Mouse (Mus musculus): ENCODE results near the gene Pdzk1. TPM values are rescaled to one million over a fixed set of nuclear protein-coding genes. Genes with fewer than 3 reads are reported as not detected.
A peak's percentile ranks its signal among the peaks of the same experiment; 100 is the strongest.

Gene Pdzk1
- polyA plus RNA-seq, 1 experiment from 2014 or later = 0.10 TPM

DNA sequence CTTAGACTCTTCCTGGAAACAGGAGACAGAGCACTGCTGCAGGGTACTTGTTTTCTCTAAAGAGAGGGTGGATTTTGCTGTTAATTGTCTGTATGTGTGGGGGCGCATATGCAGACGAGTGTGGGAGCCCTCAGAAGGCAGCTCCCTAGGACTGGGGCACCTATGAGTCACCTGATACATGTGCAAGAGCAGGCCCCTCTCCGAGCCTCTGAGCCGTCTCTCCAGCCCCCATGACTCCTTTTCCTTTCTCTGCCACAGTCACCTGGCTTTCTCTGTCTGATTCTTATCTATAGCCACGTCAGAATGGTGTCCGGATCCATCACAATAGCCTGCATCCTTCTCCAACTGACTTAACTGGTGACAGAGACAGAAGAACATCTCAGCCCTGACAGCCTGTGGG is 52.5 kb downstream of the Pdzk1 start:
- H3K4me2 ChIP-seq = no peak overlapping the region
- no peak for ATAC-seq (replicated peaks; ENCODE audit: insufficient number of reproducible peaks, low FRiP score, low TSS enrichment)
- H3K9me3 ChIP-seq (replicated peaks; ENCODE audit: control insufficient read depth, low read length) = no peaks in the 10 kb centered on the region
- H3K27ac ChIP-seq (ENCODE audit: low read depth, low read length) = no peak overlapping the region
- no peak overlapping the region for H3K4me3 ChIP-seq (ENCODE audit: low read depth, low read length)
- H3K36me3 ChIP-seq (ENCODE audit: control insufficient read depth, insufficient read depth, low read length) = no peaks in the 10 kb centered on the region; the same call in 1 of the 2 replicates
- WGBS (ENCODE audit: insufficient replicate concordance) = 78% methylated on average over 6 of the region's 6 CpGs
- H3K27me3 ChIP-seq (ENCODE audit: control insufficient read depth, insufficient read depth, low read length) = no peaks in the 10 kb centered on the region
- no peaks in the 10 kb centered on the region for H3K4me1 ChIP-seq (ENCODE audit: control insufficient read depth, insufficient read depth, low read length)
- no peak overlapping the region for H3K9ac ChIP-seq (ENCODE audit: low read depth, low read length)

DNA sequence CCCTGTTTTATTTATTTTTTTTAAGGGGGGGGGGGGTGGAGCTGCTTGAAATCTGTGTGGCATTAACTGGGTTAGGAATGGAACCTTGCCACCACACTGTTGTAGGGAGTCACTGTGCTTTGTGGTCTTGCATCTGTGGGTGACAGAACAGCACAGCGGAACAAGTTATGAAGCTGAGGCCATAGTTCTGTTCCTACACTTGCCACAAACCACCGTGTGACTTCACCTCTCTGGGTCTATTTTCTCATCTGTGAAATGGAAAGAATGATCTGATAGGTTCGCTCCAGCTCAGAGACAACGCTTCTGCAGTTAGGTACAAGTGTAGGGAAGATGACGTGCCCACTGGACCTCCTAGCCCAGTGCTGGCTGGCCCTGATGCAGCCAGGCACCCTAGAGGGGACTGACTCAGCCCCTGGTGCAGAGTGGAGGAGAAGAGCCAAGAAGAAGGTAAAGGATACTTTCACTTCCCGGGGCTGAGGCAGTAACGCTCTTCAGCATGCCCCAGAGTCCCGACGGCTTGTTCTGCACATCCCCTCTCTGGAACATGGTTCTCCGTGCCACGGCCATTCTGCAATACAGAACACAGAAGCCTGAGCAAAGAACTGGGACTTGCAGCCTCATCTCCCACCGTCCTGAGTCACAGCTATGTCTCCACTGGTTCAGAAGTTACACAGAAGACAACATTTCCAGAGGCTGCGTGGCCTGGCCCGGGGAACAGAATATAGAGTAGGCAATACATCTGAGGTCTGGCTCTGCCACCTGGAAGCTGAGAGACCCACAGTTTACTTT is 53.2 kb downstream of the Pdzk1 start:
- Histone ChIP-seq H3K4me2 (no peak overlapping the region), H3K4me1 (ENCODE audit: control insufficient read depth, insufficient read depth, low read length) (no peaks in the 10 kb centered on the region), H3K9ac (ENCODE audit: low read depth, low read length) (no peak overlapping the region), H3K27me3 (ENCODE audit: control insufficient read depth, insufficient read depth, low read length) (no peaks in the 10 kb centered on the region), H3K9me3 (replicated peaks; ENCODE audit: control insufficient read depth, low read length) (no peaks in the 10 kb centered on the region), H3K4me3 (ENCODE audit: low read depth, low read length) (no peak overlapping the region), H3K27ac (ENCODE audit: low read depth, low read length) (no peak overlapping the region), H3K36me3 (ENCODE audit: control insufficient read depth, insufficient read depth, low read length) (no peaks in the 10 kb centered on the region; the same call in 1 of the 2 replicates)
- ATAC-seq (replicated peaks; ENCODE audit: insufficient number of reproducible peaks, low FRiP score, low TSS enrichment) = no peak
- WGBS (ENCODE audit: insufficient replicate concordance) = 91% methylated on average over 14 of the region's 14 CpGs

DNA sequence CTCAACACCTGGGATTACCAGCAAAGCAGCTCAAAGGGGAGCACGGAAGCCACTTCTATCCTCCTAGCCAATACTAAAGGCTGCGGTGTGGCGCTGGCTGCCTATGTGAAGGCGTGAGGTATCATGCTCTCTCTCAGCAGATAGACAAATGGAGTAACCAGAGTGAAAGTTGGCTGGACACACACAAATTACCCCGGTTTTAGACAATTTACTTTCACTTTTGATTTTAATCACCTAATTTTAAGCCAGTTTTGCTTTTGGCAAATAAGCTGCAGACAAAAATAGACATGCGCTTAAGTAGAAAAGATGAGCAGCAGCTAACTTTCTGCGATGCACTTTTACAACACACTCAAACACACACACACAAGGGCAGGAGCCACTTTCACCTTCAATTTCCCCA is 54.6 kb downstream of the Pdzk1 start:
- H3K9ac ChIP-seq (ENCODE audit: low read depth, low read length) = no peak overlapping the region
- no peaks in the 10 kb centered on the region for H3K4me1 ChIP-seq (ENCODE audit: control insufficient read depth, insufficient read depth, low read length)
- H3K9me3 ChIP-seq (replicated peaks; ENCODE audit: control insufficient read depth, low read length) = no peaks in the 10 kb centered on the region
- no peaks in the 10 kb centered on the region; the same call in 1 of the 2 replicates for H3K36me3 ChIP-seq (ENCODE audit: control insufficient read depth, insufficient read depth, low read length)
- H3K4me2 ChIP-seq = no peak overlapping the region
- H3K27me3 ChIP-seq (ENCODE audit: control insufficient read depth, insufficient read depth, low read length) = no peaks in the 10 kb centered on the region
- 92% methylated on average over 7 of the region's 7 CpGs for WGBS (ENCODE audit: insufficient replicate concordance)
- no peak overlapping the region for H3K4me3 ChIP-seq (ENCODE audit: low read depth, low read length)
- ATAC-seq (replicated peaks; ENCODE audit: insufficient number of reproducible peaks, low FRiP score, low TSS enrichment) = no peak
- H3K27ac ChIP-seq (ENCODE audit: low read depth, low read length) = no peak overlapping the region

DNA sequence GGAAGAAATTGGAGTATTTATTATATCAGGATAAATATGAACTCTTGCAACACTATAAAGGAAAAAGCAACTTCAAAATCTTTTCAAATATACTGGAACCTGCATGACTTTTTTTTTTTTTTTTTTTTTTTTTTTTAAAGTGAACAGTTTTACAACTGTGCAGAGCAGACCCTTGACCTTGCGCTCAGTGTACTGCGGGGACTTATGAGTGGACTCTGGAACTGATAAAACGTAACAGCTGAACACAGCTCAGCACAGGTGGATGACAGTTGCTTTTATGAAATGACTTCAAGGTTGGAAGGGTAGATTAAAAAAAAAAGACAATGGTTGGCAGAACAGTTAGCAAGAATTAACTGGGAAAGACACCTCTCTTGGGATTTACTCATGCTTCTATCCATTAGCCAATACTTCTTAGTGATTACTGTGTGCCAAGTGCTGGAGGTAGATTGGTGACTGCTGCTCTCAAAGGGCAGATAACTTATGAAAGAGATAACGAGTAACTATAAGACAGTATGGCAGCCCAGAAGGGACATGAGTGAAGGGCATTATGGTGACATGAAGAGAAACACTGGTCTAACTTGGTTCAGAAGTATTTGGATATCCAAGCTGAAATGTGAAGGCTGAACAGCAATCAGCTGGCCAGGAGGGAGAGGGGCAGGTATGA is 73.4 kb downstream of the Pdzk1 start:
- ATAC-seq (replicated peaks; ENCODE audit: insufficient number of reproducible peaks, low FRiP score, low TSS enrichment) = no peak
- no peak overlapping the region for H3K27ac ChIP-seq (ENCODE audit: low read depth, low read length)
- peaks cover 3% of the 10 kb centered on the region; the same call in 1 of the 2 replicates for H3K4me1 ChIP-seq (ENCODE audit: control insufficient read depth, insufficient read depth, low read length)
- no peaks in the 10 kb centered on the region for H3K36me3 ChIP-seq (ENCODE audit: control insufficient read depth, insufficient read depth, low read length)
- 89% methylated on average over 4 of the region's 4 CpGs for WGBS (ENCODE audit: insufficient replicate concordance)
- H3K4me3 ChIP-seq (ENCODE audit: low read depth, low read length) = no peak overlapping the region
- no peak overlapping the region for H3K4me2 ChIP-seq
- H3K9me3 ChIP-seq (replicated peaks; ENCODE audit: control insufficient read depth, low read length) = no peaks in the 10 kb centered on the region
- no peak overlapping the region for H3K9ac ChIP-seq (ENCODE audit: low read depth, low read length)
- peaks cover 6% of the 10 kb centered on the region for H3K27me3 ChIP-seq (ENCODE audit: control insufficient read depth, insufficient read depth, low read length)

DNA sequence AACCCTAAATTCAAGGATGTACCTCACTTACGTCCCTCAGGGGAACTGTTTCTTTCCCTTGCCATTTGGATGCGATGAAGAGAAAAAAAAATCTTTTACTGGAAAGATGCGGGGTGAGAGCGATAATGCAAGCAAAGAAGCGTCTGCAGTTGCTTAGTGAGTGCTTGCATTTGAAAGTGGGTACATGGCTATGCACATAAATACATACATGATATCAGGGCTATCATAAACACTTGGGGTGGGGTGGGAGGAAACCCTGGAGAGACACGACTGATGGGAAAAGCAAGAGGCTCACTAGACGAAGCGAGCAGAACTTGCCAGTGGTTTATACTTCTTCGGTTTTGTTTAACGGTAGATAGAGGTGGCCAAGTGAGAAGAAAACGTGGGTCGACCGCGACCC is 75.3 kb downstream of the Pdzk1 start, which contains the start of gene Gja5:
Gene Gja5 (plus strand): TSS at position 301 of the 400 bp plus-strand sequence.
- Histone ChIP-seq H3K36me3 (ENCODE audit: control insufficient read depth, insufficient read depth, low read length) (no peaks in the 10 kb centered on the region), H3K4me3 (ENCODE audit: low read depth, low read length) (peak within 1 kb of the TSS; percentile 81), H3K27ac (ENCODE audit: low read depth, low read length) (no peak within 1 kb of the TSS), H3K4me1 (ENCODE audit: control insufficient read depth, insufficient read depth, low read length) (peaks cover 3% of the 10 kb centered on the region; the same call in 1 of the 2 replicates), H3K9me3 (replicated peaks; ENCODE audit: control insufficient read depth, low read length) (no peaks in the 10 kb centered on the region), H3K27me3 (ENCODE audit: control insufficient read depth, insufficient read depth, low read length) (peaks cover 9% of the 10 kb centered on the region), H3K9ac (ENCODE audit: low read depth, low read length) (peak within 1 kb of the TSS; percentile 83), H3K4me2 (peak within 1 kb of the TSS; percentile 80)
- WGBS (ENCODE audit: insufficient replicate concordance) = 17% methylated on average over 14 of the region's 14 CpGs
- 0 out of 2 replicates have a peak, but pooled peaks have one; percentile 15 for ATAC-seq (replicated peaks; ENCODE audit: insufficient number of reproducible peaks, low FRiP score, low TSS enrichment)

DNA sequence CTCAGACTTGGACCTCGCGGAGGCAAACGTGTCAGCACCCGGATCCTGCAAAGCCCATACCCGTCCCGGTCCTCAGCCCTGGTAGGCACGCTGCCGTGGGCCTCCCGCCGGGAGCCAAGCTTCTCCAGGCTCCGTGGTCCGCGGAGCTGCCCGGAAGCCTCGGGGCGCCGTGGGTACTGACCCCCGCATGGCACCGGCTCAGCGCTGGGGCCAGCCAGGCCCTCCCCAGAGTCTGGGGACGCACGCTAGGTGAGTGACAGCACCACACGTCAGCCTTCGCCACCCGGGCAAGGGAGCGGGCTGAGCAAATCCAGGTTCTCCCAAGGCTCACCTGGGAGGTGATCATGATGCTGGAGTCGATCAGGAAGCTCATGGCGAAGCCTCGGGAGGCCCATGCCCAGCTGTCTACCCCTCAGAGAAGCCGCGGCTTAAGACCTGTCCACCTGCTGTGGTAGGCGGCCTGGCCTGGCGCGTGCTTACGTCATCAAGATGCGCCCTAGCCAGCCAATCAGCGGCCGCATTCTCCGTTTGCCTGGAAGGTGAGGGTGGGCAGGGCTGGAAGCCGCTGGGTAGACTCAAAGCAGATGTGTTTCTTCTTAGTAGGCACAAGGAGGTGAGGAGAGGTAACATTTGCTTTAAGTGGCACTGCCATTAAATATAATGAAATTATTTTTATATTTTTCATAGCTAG is 75.9 kb downstream of the Pdzk1 start, which contains the start of gene Gpr89:
Gene Gpr89 (minus strand): TSS at position 496 of the 691 bp plus-strand sequence.
- Histone ChIP-seq H3K27me3 (ENCODE audit: control insufficient read depth, insufficient read depth, low read length) (peaks cover 9% of the 10 kb centered on the region), H3K4me3 (ENCODE audit: low read depth, low read length) (peak within 1 kb of the TSS; percentile 81), H3K4me1 (ENCODE audit: control insufficient read depth, insufficient read depth, low read length) (peaks cover 3% of the 10 kb centered on the region; the same call in 1 of the 2 replicates), H3K36me3 (ENCODE audit: control insufficient read depth, insufficient read depth, low read length) (no peaks in the 10 kb centered on the region), H3K9me3 (replicated peaks; ENCODE audit: control insufficient read depth, low read length) (no peaks in the 10 kb centered on the region), H3K9ac (ENCODE audit: low read depth, low read length) (peak within 1 kb of the TSS; percentile 83), H3K4me2 (peak within 1 kb of the TSS; percentile 80), H3K27ac (ENCODE audit: low read depth, low read length) (no peak within 1 kb of the TSS)
- peak; percentile 95 for ATAC-seq (replicated peaks; ENCODE audit: insufficient number of reproducible peaks, low FRiP score, low TSS enrichment)
- WGBS (ENCODE audit: insufficient replicate concordance) = under 1% methylated on average over 40 of the region's 40 CpGs

DNA sequence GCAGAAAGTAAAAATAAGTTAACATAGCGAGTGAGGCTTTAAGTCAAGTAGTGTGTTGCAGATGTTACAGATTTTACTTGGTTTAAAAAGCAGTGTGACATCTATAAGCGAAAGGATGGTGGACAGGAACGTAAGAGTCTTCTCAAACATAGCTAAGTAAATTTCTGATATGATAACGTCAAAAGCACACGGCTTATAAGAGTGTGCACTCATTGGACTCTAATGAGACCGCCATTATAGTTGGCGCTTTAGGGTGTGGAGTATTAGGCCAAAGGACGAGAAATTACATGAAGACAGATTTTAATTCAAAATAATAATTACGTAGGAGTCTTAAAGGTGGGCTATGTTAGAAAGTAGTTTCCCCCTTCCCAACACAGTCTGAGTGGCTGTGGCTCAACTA is 76.5 kb downstream of the Pdzk1 start:
- no peak for ATAC-seq (replicated peaks; ENCODE audit: insufficient number of reproducible peaks, low FRiP score, low TSS enrichment)

More for the DNA sequence above, 76.5 kb downstream of the Pdzk1 start:
- H3K9me3 ChIP-seq (replicated peaks; ENCODE audit: control insufficient read depth, low read length) = no peaks in the 10 kb centered on the region
- 50% methylated on average over 9 of the region's 9 CpGs for WGBS (ENCODE audit: insufficient replicate concordance)
- no peaks in the 10 kb centered on the region for H3K36me3 ChIP-seq (ENCODE audit: control insufficient read depth, insufficient read depth, low read length)
- no peak overlapping the region for H3K27ac ChIP-seq (ENCODE audit: low read depth, low read length)
- H3K9ac ChIP-seq (ENCODE audit: low read depth, low read length) = peak overlapping the region; percentile 83; the same call in 1 of the 2 replicates
- peaks cover 3% of the 10 kb centered on the region; the same call in 1 of the 2 replicates for H3K4me1 ChIP-seq (ENCODE audit: control insufficient read depth, insufficient read depth, low read length)
- peak overlapping the region; percentile 80 for H3K4me2 ChIP-seq
- H3K4me3 ChIP-seq (ENCODE audit: low read depth, low read length) = peak overlapping the region; percentile 81
- peaks cover 9% of the 10 kb centered on the region for H3K27me3 ChIP-seq (ENCODE audit: control insufficient read depth, insufficient read depth, low read length)
